Mouse (Mus musculus) embryo, embryonic 11 days (tissue): ENCODE measurements around the gene Olfr888.

Experiments used
- DNase-seq: peaks from one replicate; pipeline ENCODE4 v3.0.0-alpha.2; 2015

Gene Olfr888

GRCm38 (mm10) chr9:38107828-38108227 lies at the start of gene Olfr888:
TSS of gene Olfr888 (plus strand) at chr9:38108128.
- no peak for DNase-seq

- DNase-seq, result no peak
These were observed 46.9 kb upstream of the Olfr888 start, which contains the start of gene Olfr885 for GRCm38 (mm10) chr9:38061022-38061421. TSS of gene Olfr885 (plus strand) at chr9:38061322.

- DNase-seq, result no peak
These were observed 24.2 kb upstream of the Olfr888 start, which contains the start of gene Olfr887 for GRCm38 (mm10) chr9:38083772-38084171. TSS of gene Olfr887 (plus strand) at chr9:38084072.

GRCm38 (mm10) chr9:38114898-38115297 lies 7.0 kb downstream of the Olfr888 start, which contains the start of gene Olfr889:
TSS of gene Olfr889 (plus strand) at chr9:38115198.
- DNase-seq, result no peak

GRCm38 (mm10) chr9:38142217-38142616 lies 34.3 kb downstream of the Olfr888 start, which contains the start of gene Olfr890:
TSS of gene Olfr890 (plus strand) at chr9:38142517.
- DNase-seq, result no peak
